Mouse (Mus musculus) heart, postnatal 4 days (tissue): ENCODE measurements around the gene Arhgap1. TPM values are rescaled to one million over a fixed set of nuclear protein-coding genes. Genes with fewer than 3 reads are reported as not detected.

Experiments used
- DNase-seq: peaks from one replicate; pipeline ENCODE4 v3.0.0; 2021
- total RNA-seq, 2 experiments: library from RNA; stranded (reverse); gene quantifications; 2 replicates each; pipeline ENCODE4 v1.2.3; 2021

The Arhgap1 gene
- total RNA-seq, 2 experiments from 2014 or later, result 83.1 to 84.8 TPM

GRCm38 (mm10) chr2:91699225-91699624, 49.6 kb downstream of the Arhgap1 start:
- DNase-seq, result no peak

DNA sequence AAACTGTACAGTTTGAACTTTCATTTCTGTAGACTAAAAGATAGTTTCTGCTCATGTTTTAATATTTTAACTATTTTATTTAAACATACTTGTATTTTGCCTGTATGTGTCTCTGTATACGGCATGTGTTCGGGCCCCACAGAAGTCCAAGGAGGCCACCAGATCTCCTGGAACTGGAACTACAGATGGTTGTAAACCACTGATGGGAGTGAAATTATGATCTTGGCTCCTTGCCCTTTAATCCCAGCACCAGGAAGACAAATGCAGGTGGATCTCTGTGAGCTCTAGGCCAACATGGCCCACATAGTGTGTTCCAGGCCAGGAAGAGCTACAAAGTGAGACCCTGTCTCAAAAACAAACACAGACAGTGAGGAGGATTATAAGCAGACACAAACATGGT, 51.7 kb downstream of the Arhgap1 start:
- DNase-seq, result no peak

- no peak for DNase-seq
Measured at GRCm38 (mm10) chr2:91705736-91706135, 56.1 kb downstream of the Arhgap1 start.

DNA sequence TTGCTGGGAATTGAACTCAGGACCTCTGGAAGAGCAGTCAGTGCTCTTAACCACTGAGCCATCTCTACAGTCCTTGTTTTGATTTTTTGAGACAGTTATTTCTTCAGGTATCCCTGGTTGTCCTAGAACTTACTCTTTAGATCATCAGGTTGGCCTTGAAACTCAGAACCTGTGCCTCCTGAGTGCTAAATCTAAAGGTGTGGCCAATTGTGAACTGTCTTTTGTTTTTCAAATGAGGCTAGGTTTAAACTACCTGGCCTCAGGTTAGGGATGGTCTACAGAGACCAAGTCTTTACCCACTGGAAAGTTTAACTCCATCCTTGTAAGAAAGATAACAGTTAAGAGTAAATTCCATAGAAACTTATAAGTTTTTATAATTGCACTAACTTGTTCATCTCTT, 56.8 kb downstream of the Arhgap1 start:
- no peak for DNase-seq

- DNase-seq, result no peak
Measured at GRCm38 (mm10) chr2:91708361-91708760, 58.7 kb downstream of the Arhgap1 start.

DNA sequence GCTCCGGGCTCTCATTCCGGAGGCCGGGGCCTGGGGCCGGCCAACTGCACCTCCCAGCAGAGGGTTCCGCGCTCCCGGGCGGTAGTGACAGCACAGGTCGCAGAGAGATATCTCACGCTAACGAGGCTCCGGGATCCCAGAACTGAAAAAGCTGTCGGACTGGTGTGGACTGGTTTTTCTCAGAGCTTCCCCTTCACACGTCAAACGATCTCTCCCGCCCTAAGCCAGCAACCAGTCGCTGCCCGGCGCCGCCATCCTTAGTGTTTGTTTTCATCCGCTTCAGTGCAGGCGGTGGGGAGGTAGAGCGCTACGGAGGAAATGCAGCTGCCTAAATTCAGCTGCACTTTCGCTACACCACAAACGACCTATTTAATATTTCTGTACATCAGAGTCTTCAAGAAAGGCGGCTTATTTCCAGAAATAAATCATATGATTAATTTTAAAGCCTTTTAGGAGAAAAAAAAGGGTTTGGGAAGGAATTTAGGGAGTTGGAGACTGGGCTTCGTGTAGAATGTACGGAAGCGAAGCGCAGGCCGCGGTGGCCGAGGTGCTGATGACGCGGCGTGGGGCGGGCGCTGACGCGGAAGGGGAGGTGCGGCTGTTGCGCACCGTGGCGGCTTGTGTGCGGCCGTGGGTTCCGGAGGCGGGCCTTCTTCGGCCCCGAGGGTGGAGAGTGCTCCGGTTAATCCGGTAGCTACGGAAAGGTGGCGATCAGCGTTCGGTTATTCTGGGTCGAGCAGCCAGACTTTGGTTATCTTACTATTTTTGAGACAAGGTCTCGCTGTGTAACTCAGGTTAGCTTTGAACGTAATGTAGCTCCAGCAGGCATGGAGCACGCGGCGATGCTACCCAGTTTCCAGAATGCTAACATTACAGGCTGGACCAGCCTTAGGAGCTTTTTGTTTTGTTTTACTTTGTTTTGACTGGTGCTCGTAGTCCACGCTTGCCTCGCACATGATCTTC, 60.9 kb downstream of the Arhgap1 start, which contains the start of the genes Atg13 and Harbi1:
Atg13 (minus strand) TSS at position 305 of the 963 bp plus-strand sequence.
Harbi1 (plus strand) TSS at position 581 of the 963 bp plus-strand sequence.
- DNase-seq, result peak; percentile 93

DNA sequence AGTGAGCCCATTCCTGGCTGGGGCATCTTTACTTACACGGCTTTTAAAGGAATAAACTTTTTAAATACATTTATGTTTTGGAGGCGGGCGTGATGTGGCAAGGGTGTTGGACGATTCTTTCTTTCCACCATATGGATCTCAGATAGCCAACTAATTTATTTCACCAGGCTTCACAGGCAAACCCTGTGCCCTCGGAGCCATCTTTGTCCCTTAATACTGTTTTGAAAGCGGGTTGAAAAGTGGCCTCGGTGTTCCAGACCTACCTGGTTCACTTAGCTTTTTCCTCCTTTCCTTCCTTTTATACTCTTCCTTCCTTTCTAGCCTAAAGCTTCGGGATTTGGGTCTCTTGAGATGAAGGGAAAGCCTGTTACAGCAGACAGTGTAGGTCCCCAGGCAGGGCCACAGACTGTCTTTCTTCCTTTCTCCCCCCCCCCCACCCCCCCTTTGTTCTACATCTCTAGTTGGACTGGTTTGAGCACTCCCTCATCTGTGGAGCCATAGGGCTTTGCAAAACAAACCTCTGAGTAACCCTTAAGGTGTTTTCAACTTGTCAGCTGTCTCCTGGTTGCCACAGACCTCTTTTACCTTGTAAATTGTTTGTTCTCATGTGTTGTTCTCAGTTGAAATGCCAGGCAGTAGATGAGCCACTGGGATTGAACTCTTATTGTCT, 61.7 kb downstream of the Arhgap1 start:
- DNase-seq, result no peak

GRCm38 (mm10) chr2:91714921-91715320, 65.3 kb downstream of the Arhgap1 start:
- DNase-seq, result no peak

DNA sequence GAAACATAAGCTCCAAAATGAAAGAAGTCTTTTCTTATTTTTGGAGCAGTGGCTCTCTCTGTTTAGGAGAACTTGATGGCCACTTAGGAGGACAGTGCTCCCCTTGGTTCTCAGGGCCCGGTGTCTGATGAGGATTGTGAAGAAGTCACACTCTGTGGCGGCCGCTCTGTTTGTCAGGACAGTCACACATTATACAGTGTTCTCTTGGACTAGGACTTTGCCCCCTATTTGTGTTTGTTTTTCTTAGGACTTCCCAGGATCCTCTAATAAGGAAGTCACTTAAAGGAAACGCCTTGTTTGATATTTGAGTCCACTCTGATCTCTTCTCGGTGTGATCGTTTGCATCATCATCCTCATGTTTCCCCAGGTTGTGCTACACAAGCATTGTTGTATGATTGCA, 68.6 kb downstream of the Arhgap1 start:
- DNase-seq, result no peak

Other genes with a start within 250 kb of the Arhgap1 start
- gene 1110051M20Rik, start 205.2 kb upstream of the Arhgap1 start, total RNA-seq, result 10 to 100 TPM; 13.5 to 13.7 TPM
- gene Lrp4, start 192.3 kb upstream of the Arhgap1 start, total RNA-seq, result 10 to 100 TPM; 12.9 to 13.2 TPM
- 100 to 1,000 TPM in 1 of 2 experiments, 10 to 100 TPM in 1; 91.2 to 102 TPM for gene Ckap5, start 123.1 kb upstream of the Arhgap1 start, total RNA-seq
- under 1 TPM; 0.14 to 0.31 TPM for gene F2, start 13.4 kb upstream of the Arhgap1 start, total RNA-seq
- 10 to 100 TPM; 12.7 to 13.9 TPM for gene Zfp408, start 69 bp upstream of the Arhgap1 start, total RNA-seq
- gene Atg13, start 60.7 kb downstream of the Arhgap1 start, total RNA-seq, result 10 to 100 TPM; 28.4 to 31.1 TPM
- 1 to 10 TPM; 4.3 to 4.5 TPM for gene Harbi1, start 61.0 kb downstream of the Arhgap1 start, total RNA-seq
- 10 to 100 TPM; 21.3 to 22.1 TPM for gene Ambra1, start 80.3 kb downstream of the Arhgap1 start, total RNA-seq